Mouse (Mus musculus): ENCODE data around the gene Mrpl10.

Gene Mrpl10

DNA sequence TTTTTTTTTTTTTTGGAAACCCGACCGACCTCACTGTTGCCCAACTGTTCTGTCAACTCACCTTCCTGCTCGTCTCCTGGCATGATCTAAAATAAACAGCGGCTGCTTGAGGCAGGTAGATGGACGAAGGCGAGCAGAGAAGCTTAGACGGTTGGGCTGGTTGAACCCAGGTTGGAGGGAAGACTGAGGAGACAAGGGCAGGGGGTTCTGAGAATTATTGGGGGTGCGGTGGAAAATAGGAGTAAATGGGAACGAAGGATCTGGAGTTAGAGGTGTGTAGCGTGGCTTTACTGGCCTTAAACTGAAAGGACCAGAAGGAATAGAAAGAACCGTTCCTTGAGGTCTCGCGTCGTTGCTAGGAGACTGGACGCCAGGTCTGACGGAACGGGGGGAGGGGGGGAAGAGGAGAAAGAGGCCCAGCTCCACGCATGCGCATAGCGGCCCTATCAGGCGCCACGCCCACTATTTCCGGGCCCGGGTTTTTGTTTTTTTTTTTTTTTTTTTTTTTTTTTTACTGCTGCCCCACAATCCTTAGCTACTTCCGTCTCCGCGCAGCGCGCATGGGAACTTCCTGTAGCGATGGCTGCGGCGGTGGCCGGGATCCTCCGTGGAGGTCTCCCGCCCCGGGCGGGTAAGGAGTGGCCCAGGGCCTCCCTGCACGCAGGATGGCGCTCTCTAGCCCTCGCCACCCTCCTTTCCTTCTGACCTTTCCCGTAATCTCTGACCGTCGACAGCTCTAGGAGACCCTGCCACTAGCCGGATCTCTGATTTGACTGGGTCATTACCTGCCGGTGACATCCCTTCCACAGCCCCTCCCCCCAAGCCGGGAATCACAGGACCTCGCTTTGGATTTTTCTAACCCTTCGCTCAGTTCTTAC lies at the start of gene Mrpl10, which contains the start of gene Lrrc46:
Gene Mrpl10 (plus strand): TSS at position 539 of the 878 bp plus-strand sequence.
Gene Lrrc46 (minus strand): TSS at position 386 of the 878 bp plus-strand sequence.
- peak; percentile 82 to 83 for DNase-seq (ENCODE audit: low spot score in 2 of 2)

DNA sequence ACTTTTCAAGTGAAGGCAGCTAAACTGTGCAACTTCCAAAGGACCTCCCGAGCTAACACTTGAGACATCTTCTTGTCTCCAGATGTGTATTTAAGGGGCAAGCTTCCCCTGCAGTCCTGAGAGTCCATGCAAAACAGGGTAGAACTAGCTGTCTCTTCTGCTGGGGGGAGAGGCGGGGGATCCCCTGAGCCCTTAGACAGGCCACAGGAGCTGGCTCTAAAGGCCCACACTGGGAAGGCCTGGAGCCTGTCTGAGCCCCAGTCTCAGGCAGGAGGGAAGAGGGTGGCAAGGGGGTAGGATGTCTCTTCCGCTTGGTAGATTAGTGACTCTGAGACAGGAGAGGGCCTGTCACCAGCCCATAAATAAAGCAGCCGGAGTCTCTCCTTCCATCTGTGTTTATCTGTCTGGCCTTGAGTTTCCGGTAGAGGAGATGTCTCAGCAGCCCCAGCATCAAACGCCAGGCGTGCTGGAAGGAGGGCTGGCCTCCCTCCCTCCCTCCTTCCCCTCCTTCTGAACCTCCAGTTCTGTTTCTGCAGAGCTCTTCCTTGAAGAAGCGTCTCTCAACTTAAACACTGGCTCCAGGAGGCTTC lies 48.5 kb upstream of the Mrpl10 start:
- DNase-seq (ENCODE audit: low spot score in 2 of 2): no peak

DNA sequence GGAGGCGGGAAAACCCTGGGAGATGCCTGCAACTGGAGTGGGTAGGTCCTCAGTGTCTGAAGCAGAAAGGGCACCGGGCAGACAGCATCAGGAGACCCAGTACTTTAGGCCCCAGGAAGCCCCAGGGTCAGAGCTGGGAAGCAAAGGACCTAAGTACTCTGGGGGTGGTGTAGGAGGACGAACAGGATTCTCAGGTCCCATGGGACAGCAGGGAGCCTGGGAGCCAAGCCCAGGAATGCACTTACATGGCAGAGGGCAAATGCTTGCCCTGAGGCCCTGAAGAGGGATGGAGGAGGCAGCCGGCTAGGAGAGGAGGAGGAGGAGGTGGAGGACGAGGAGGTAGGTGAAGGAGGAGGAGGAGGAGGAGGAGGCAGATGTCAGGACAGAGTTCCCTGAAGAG lies 46.3 kb upstream of the Mrpl10 start:
- DNase-seq (ENCODE audit: low spot score in 2 of 2): no peak

DNA sequence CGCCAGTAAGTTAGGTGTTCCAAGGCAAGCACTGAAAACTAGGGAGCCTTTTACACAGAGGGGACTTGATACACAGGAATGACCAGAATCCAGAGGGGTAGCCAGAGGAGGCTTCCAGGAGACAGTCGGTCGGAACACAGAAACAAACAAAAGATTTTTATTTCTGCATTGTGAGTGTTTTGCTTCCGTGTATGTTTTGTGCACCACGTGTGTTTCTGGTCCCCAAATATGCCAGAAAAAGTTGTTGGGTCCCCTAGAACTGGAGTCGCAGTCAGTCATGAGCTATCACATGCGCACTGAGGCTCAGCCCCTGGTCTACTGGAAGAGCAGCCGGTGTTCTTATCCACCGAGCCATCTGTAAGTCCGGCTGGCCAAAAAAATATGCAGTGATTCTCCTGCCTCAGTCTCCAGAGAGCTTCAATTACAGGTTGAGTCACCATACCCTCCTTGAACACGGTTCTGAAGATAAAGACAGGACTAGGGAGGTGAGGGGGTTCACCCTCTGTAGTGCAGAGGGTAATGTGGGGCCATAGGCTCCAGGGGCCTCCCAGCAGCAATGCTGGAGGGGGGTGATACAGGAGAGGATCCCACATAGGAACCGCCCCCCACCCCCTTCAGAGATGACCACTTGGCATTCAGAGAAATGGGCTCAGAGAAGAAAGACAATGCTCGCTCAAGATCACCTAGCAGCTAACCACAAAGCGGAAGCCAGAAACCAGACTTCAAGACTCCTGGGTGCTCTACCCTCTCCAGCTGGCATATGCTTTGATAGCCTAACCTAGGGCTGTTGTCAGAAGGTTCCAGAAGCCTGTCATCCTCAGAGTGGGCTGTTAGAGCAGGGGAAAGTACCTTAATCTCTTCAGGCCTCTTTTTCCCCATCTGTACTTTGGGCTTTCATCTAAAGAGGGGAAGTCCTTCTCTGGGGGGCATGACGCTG lies 45.3 kb upstream of the Mrpl10 start:
- no peak for DNase-seq (ENCODE audit: low spot score in 2 of 2)

DNA sequence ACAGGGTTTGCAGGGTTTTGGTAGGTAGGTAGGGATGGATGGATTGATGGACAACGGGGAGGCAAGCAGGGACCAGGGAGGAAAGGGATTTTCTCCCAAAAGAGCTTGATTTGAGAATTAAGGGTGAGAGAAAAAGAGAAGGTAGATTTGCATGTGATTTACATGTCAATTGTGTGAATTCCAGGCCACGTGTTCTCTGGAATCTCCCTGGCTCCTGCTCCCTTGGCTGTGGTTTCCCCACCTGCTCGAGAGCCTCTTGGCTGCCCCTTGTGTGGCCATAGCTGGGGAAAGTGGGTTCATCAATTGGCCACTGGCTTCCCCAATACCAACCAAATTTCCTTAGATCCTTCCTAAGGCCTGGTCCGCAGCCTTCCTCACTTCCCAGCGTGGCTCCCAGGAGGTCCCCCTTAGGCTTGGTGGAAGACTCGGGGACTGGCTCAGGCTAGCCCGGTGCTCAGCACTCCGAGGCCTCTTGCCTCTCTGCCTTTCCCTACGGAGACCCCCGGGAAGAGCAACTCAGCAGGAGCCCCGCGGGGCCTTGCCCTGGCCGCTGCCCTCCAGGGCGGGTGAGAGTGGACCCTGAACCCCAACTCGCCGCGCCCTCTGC lies 44.5 kb upstream of the Mrpl10 start:
- DNase-seq (ENCODE audit: low spot score in 2 of 2): no peak

DNA sequence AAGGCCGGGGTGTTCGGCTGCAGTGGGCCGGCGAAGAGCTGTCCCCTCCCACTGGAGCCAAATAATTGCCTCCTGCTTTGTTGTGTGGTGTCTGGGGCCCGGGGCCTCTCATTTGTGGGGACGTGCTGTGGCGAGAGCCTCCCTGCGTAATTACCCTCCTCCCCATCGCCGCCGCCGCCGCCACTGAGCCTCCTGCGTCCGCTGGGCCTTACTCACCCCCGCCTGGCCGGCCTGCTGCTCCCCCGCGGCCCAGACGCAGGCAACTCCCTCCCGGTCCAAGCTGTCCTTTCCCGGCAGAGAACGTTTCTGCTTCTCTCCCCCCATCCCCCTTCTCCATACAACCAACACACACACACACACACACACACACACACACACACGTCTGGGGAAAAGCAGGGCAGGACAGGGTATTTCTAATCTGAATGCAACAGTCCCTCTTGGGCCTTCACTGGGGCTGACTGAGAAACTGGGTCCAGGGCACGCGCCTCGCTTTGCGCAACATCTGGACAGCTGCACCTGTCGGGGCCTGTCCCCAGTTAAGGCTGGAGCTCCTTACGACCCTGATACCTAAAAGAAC lies 43.9 kb upstream of the Mrpl10 start:
- DNase-seq (ENCODE audit: low spot score in 2 of 2): peak in 1 of 2 experiments; percentile 32

DNA sequence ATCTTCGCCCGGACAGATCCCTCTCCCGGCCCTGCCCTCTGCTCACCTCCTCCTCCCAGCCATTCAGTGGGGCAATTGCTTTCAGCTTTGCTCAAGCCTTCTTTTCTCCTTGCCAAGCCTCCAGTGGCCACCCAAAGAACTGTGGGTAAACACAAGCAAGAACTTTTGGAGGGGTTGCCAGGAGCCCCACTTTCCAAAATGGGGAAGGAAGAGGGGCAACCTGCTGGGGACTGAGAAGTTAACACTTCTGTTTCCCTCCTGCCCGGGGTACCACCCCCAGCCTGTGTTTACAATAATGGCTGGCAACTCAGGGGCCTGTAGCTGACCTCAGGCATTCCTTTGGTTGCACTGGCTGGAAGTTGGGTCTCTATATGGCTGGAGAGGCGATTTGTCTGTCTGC lies 38.2 kb upstream of the Mrpl10 start:
- no peak for DNase-seq (ENCODE audit: low spot score in 2 of 2)

DNA sequence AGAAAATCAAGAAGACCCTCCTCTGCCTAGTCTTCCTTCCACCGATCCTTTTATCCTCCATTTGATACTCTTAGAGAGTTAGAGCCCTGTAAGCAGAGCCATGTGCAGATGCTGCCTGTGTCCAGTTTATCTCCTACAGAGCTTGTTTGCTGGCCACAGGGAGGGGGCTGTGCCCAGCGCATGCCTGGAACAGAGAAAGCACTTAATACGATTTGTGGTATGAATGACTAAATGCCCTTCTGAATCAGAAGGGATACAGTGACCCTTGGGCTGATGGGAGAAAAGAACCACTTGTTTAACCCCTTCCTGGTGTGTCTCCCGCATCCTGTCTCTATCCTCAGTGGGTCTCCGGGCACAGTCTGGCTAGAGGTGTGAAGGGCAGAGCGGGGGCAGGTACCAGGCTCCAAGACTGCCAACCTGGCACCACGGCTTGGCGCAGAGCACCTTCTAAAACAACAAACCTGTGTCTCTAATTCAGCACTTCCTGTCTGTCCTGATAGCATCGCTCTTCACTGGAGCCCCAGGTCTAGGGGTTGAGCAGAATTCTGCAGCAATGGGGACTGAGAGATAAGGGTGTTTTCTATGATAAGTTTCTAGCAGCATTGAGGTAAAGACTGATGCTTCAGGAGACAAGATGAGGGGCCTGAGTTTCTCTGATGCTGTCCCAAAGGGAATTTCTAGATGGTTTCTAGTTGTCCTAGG lies 34.1 kb upstream of the Mrpl10 start:
- no peak for DNase-seq (ENCODE audit: low spot score in 2 of 2)

DNA sequence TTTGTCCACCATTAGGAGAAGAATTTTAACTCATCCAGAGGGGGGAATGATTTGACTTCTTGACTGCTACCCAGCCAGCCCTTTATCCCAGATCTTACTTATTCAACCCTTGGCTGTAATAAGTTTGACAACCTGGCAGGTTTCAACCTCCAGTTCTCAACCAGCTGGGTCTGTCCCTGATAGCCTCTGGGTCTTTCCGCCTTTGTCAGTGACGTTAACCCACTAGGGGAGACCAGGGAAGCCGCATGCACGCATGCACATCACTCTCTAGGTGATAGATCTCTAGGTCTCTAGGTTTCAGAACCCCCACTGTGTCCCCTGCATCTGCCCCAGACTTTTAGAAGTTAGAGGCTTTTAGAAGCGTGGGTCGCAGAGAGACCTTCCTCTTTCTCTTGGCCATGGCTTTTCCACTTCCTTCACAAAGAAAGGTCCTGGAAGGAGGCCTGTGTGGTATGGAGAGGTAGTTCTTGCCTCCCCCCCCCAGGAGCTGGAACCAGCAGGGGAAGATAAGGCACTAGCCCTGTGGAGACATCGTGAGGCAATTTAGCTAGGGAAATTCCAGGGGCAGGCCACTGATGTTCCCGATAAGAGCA lies 32.1 kb upstream of the Mrpl10 start:
- no peak for DNase-seq (ENCODE audit: low spot score in 2 of 2)

DNA sequence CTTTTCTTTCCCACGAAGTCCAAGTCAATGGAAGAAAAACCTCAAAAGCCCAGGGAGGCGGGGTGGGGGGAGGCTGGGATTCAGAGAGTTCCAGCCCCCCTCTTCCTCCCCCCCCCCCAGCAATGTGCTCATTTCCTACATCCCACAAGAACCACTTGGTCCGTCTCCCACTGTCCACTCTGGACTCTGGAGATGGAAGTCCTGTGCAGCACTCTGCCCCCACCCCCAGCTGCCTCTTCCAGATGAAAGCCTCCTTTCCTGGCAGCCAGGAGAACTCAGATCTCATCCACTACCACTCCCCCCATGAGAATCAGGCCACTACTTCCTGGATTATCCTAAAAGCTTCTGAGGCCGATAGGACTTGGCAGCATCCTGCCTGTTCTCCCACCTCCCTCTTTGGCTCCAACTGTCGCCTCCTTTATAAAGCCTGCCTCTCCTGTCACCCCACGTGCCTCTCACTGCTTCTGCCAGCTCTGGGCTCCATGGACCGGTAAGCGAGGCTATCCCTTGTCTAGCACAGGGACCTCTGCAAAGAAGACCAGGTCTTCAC lies 28.2 kb upstream of the Mrpl10 start, which contains the start of gene Sp6:
Gene Sp6 (plus strand): TSS at position 274 of the 550 bp plus-strand sequence.
- no peak for DNase-seq (ENCODE audit: low spot score in 2 of 2)

DNA sequence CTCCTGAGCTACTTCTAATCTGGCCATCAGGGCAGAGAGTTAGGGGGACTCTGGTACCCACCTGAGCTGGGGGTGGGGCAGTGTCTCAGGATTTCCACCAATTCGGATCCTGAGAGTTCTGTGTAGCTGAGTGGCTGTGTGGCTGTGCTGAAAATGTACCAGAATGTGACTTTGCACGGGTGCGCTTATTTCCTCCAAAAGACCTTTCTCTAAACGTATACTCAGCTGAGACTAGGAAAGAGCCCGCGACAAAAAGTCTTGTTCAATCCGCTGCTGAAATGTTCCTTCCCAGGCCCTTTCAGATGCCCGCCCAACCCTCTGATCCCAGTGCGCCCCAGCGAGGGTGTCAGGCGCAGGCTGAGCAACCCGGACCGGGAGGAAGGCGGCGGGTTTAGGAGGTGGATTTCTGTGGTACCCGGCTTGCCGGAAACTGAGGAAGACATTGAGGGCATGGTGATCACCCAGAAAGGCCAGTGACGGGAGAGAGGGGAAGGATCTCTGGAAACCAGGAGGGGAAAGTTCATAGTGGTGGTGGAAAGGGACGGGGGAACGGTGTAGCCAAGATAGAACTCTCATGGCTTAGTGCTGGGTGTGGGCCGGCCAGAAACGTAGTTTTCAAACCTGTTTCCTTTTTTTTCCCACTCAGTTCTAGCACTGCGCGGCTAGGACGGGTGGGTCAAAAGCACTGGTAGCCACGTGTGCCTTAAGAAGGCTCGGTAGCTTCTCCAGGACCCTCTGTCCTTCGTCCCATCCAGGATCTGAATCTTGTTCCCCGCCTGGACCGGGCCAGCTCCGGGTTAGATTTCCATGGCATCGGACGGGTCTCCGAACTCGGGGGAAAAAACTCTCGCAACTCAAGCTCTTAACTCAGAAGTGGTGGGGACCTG lies 23.4 kb upstream of the Mrpl10 start:
- DNase-seq (ENCODE audit: low spot score in 2 of 2): no peak

DNA sequence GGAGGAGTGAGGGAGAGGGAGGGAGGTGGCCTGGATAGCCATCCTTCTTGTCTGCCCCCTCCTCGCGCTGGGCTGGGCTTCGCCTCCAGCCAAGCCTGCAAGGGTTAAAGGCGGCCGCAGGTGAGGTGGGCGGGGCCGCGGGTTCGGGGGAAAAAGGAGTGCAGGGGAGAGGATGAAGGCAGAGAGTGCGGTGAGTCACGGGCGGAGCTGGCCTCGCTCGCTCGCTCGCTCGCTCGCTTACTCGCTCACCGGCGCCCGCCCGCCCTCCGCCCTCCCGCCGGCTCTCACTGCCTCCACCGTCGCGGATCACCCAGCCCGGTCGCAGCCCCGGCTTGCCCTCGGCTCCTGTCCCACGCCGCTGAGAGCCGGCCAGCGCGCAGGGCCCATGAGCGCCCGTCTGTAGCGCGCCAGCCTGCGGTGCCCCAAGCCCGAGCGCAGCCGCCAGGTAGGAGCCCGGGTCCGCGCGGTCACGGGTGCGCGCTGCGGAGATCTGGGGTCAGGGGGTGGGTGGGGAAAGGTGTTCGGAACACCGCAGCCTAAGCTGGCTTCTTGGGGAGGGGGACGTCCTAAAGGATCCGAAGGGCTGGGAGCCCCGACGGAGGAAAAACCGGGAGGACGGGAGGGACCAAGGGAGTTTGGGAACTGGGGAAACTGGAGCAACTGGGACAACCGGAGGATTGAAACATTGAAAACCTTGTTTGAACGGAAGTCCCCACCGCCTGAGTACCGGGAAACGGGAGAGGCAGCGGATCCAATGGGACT lies 22.6 kb upstream of the Mrpl10 start:
- DNase-seq (ENCODE audit: low spot score in 2 of 2): no peak

DNA sequence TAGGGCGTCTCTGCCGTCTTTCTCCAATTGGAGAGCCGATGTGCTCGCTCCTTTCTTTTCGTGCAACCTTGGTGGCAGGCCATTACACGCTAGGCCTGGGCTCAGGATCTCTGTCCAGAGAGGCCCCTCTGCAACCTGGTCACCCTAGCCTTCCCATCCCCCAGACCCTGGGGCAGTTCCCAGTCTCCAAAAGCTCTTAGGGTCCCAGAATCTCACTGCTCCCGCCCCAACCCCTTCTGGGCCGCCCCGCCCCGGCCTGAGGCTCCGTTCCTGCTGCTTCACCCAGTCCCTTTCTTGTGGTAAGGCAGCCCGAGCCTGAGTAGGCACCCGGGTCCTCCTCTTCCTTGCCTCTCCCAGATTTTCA lies 22.0 kb upstream of the Mrpl10 start:
- DNase-seq (ENCODE audit: low spot score in 2 of 2): no peak

DNA sequence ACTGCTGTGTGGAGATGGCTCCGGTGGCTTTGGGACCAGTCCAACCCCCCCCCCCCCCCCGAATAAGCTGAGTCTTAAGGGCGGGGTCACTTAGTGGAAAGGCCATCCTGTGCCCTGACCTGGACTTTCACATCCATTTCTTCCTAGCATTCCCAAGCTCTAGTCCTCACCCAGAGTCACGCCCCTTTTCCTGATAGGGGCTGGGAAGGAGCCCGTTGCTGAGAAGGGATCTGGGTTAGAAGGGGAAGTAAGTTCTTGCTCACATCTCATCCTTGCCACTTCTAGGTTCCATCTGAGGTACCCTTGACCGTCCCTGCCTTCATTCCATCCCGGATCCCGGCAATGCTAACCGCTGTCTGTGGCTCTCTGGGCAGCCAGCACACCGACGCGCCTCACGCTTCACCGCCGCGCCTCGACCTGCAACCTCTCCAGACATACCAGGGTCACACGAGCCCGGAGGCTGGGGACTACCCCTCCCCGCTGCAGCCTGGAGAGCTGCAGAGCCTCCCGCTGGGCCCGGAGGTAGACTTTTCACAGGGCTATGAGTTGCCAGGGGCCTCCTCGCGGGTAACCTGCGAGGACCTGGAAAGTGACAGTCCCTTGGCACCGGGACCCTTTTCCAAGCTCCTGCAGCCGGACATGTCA lies 20.1 kb upstream of the Mrpl10 start:
- DNase-seq (ENCODE audit: low spot score in 2 of 2): no peak

DNA sequence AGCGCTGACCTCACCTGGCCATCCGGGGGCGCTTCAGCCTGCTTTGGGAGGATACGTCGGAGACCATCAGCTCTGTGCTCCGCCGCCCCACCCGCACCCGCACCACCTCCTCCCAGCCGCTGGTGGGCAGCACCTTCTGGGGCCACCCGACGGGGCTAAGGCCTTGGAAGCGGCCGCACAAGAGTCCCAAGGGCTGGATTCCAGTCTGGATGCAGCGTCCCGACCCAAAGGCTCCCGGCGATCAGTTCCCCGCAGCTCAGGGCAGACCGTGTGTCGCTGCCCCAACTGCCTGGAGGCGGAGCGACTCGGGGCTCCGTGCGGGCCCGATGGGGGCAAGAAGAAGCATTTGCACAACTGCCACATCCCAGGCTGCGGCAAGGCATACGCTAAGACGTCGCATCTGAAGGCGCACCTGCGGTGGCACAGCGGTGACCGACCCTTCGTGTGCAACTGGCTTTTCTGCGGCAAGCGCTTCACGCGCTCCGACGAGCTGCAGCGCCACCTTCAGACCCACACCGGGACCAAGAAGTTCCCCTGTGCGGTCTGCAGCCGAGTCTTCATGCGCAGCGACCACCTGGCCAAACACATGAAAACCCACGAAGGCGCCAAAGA lies 19.4 kb upstream of the Mrpl10 start:
- DNase-seq (ENCODE audit: low spot score in 2 of 2): peak; percentile 61 to 62

DNA sequence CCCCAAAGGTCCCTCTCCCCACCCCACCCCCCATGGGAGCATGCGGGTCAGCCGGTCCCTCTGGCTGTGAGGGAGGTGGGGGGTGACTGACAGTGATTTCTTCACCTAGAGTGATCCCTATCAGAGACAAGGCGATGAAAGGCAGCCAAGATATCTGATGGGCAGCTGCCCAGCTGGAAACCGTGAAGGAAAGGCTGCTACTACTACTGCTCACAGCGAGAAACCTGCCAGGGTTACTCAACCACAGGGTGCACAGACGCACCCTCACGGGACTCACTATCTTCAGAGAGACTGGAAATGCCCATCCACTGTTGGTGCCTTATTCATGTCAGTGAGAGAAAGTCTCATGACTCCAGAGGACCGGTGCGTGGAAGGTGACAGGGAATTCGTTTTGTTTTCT lies 16.4 kb upstream of the Mrpl10 start:
- no peak for DNase-seq (ENCODE audit: low spot score in 2 of 2)

DNA sequence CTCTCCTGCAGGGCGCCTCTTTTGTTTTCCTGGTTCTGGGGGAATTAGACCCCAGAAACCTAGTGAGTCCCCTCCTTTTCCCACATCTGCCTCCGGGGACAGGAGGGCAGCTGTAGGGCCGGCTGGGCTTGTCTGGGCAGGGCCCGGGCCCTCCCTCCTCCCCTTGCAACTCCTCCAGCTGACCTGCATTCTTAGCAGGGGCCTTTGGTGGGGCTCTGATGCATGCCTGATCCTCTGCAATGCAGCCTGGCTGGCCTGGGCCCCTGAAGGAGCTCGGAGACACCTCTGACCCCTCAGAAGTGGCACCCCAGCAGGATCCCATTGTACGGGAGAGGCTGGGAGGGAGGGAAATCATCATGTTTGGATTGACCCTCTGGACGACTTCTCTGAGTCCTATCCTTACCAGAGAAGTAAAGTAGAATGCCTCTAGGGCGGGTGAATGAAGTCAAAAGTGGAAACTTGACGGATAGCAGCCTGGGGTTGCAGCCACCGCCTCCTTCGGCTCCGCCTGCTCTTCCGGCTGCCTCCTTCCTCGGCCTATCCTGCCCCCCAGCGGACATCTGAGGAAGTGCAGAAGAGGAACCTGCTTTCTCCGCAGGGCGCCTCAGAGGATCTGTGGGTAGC lies 15.5 kb upstream of the Mrpl10 start:
- DNase-seq (ENCODE audit: low spot score in 2 of 2): peak; percentile 77 to 89

Measured in right cerebral cortex, adult 2 months (tissue).